Mouse (Mus musculus): ENCODE measurements around the gene Gm21987. TPM values are rescaled to one million over a fixed set of nuclear protein-coding genes. Genes with fewer than 3 reads are reported as not detected.
A peak's percentile ranks its signal among the peaks of the same experiment; 100 is the strongest.

Gm21987 gene
- total RNA-seq, 1 experiment: not detected

GRCm38 (mm10) chr16:38370633-38371374 is 24.0 kb downstream of the Gm21987 start:
- H3K36me3 ChIP-seq (ENCODE audit: control insufficient read depth, insufficient read depth, low read length, poor library complexity, severe bottlenecking): no peaks in the 10 kb centered on the region
- H3K4me3 ChIP-seq (ENCODE audit: insufficient read depth in 1 of 2, low read depth in 1 of 2, low read length in 2 of 2, poor library complexity in 1 of 2, severe bottlenecking in 1 of 2): no peak overlapping the region
- DNase-seq (ENCODE audit: low read depth, low spot score): no peak
- TF ChIP-seq ZC3H11A (IDR thresholded peaks at IDR 0.05; ENCODE audit: borderline replicate concordance, low read depth, low read length) (no peak), HCFC1 (IDR thresholded peaks at IDR 0.05; ENCODE audit: borderline replicate concordance, insufficient read depth, low read length) (no peak), CHD2 (IDR thresholded peaks at IDR 0.05; ENCODE audit: low read depth, low read length) (no peak), ZNF384 (IDR thresholded peaks at IDR 0.05; ENCODE audit: low read depth, low read length) (no peak), MAFK (IDR thresholded peaks at IDR 0.05; ENCODE audit: insufficient read depth, low read depth, low read length) (no peak)
- H3K27ac ChIP-seq (ENCODE audit: insufficient read depth, low read depth, low read length, poor library complexity, severe bottlenecking): no peak overlapping the region
- H3K9ac ChIP-seq (ENCODE audit: insufficient read depth, low read depth, low read length, poor library complexity, severe bottlenecking): no peak overlapping the region
- peaks cover 2 to 8% of the 10 kb centered on the region in 2 experiments; a peak in 1 of 4 replicates for H3K4me1 ChIP-seq (ENCODE audit: control insufficient read depth in 2 of 2, insufficient read depth in 2 of 2, low read length in 2 of 2, poor library complexity in 1 of 2)
- in situ Hi-C loops (cut with MboI; ENCODE audit: low sequenced_read_pairs in 2 of 2, unreplicated experiment in 2 of 2): no loop called here
- H3K9me3 ChIP-seq (ENCODE audit: control insufficient read depth, insufficient read depth, low read depth, low read length): no peaks in the 10 kb centered on the region

GRCm38 (mm10) chr16:38371705-38372296 is 25.0 kb downstream of the Gm21987 start:
- no peak overlapping the region for H3K4me3 ChIP-seq (ENCODE audit: insufficient read depth in 1 of 2, low read depth in 1 of 2, low read length in 2 of 2, poor library complexity in 1 of 2, severe bottlenecking in 1 of 2)
- DNase-seq (ENCODE audit: low read depth, low spot score): no peak
- in situ Hi-C loops (cut with MboI; ENCODE audit: low sequenced_read_pairs in 2 of 2, unreplicated experiment in 2 of 2): no loop called here
- H3K27ac ChIP-seq (ENCODE audit: insufficient read depth, low read depth, low read length, poor library complexity, severe bottlenecking): no peak overlapping the region
- no peaks in the 10 kb centered on the region for H3K36me3 ChIP-seq (ENCODE audit: control insufficient read depth, insufficient read depth, low read length, poor library complexity, severe bottlenecking)
- peaks cover 2 to 8% of the 10 kb centered on the region in 2 experiments; a peak in 2 of 4 replicates for H3K4me1 ChIP-seq (ENCODE audit: control insufficient read depth in 2 of 2, insufficient read depth in 2 of 2, low read length in 2 of 2, poor library complexity in 1 of 2)
- TF ChIP-seq HCFC1 (IDR thresholded peaks at IDR 0.05; ENCODE audit: borderline replicate concordance, insufficient read depth, low read length) (no peak), ZNF384 (IDR thresholded peaks at IDR 0.05; ENCODE audit: low read depth, low read length) (no peak), MAFK (IDR thresholded peaks at IDR 0.05; ENCODE audit: insufficient read depth, low read depth, low read length) (no peak), ZC3H11A (IDR thresholded peaks at IDR 0.05; ENCODE audit: borderline replicate concordance, low read depth, low read length) (no peak), CHD2 (IDR thresholded peaks at IDR 0.05; ENCODE audit: low read depth, low read length) (no peak)
- H3K9ac ChIP-seq (ENCODE audit: insufficient read depth, low read depth, low read length, poor library complexity, severe bottlenecking): no peak overlapping the region
- no peaks in the 10 kb centered on the region for H3K9me3 ChIP-seq (ENCODE audit: control insufficient read depth, insufficient read depth, low read depth, low read length)

- DNase-seq (ENCODE audit: low read depth, low spot score): no peak
- Histone ChIP-seq H3K36me3 (ENCODE audit: control insufficient read depth, insufficient read depth, low read length, poor library complexity, severe bottlenecking) (no peaks in the 10 kb centered on the region), H3K9me3 (ENCODE audit: control insufficient read depth, insufficient read depth, low read depth, low read length) (no peaks in the 10 kb centered on the region), H3K4me3 (ENCODE audit: insufficient read depth in 1 of 2, low read depth in 1 of 2, low read length in 2 of 2, poor library complexity in 1 of 2, severe bottlenecking in 1 of 2) (no peak overlapping the region), H3K9ac (ENCODE audit: insufficient read depth, low read depth, low read length, poor library complexity, severe bottlenecking) (no peak overlapping the region), H3K4me1 (ENCODE audit: control insufficient read depth in 2 of 2, insufficient read depth in 2 of 2, low read length in 2 of 2, poor library complexity in 1 of 2) (peaks cover 2 to 8% of the 10 kb centered on the region in 2 experiments; a peak in 2 of 4 replicates), H3K27ac (ENCODE audit: insufficient read depth, low read depth, low read length, poor library complexity, severe bottlenecking) (no peak overlapping the region)
- in situ Hi-C loops (cut with MboI; ENCODE audit: low sequenced_read_pairs in 2 of 2, unreplicated experiment in 2 of 2): no loop called here
- TF ChIP-seq MAFK (IDR thresholded peaks at IDR 0.05; ENCODE audit: insufficient read depth, low read depth, low read length) (no peak), ZC3H11A (IDR thresholded peaks at IDR 0.05; ENCODE audit: borderline replicate concordance, low read depth, low read length) (no peak), CHD2 (IDR thresholded peaks at IDR 0.05; ENCODE audit: low read depth, low read length) (no peak), ZNF384 (IDR thresholded peaks at IDR 0.05; ENCODE audit: low read depth, low read length) (no peak), HCFC1 (IDR thresholded peaks at IDR 0.05; ENCODE audit: borderline replicate concordance, insufficient read depth, low read length) (no peak)
These were observed 26.0 kb downstream of the Gm21987 start for GRCm38 (mm10) chr16:38372876-38373275.

- no peaks in the 10 kb centered on the region for H3K9me3 ChIP-seq (ENCODE audit: control insufficient read depth, insufficient read depth, low read depth, low read length)
- in situ Hi-C loops (cut with MboI; ENCODE audit: low sequenced_read_pairs in 2 of 2, unreplicated experiment in 2 of 2): no loop called here
- TF ChIP-seq ZC3H11A (IDR thresholded peaks at IDR 0.05; ENCODE audit: borderline replicate concordance, low read depth, low read length) (no peak), CHD2 (IDR thresholded peaks at IDR 0.05; ENCODE audit: low read depth, low read length) (no peak), ZNF384 (IDR thresholded peaks at IDR 0.05; ENCODE audit: low read depth, low read length) (no peak), HCFC1 (IDR thresholded peaks at IDR 0.05; ENCODE audit: borderline replicate concordance, insufficient read depth, low read length) (no peak), MAFK (IDR thresholded peaks at IDR 0.05; ENCODE audit: insufficient read depth, low read depth, low read length) (no peak)
- H3K36me3 ChIP-seq (ENCODE audit: control insufficient read depth, insufficient read depth, low read length, poor library complexity, severe bottlenecking): no peaks in the 10 kb centered on the region
- peak overlapping the region in 1 of 2 experiments; percentile 37; a peak in 2 of 4 replicates for H3K4me3 ChIP-seq (ENCODE audit: insufficient read depth in 1 of 2, low read depth in 1 of 2, low read length in 2 of 2, poor library complexity in 1 of 2, severe bottlenecking in 1 of 2)
- H3K9ac ChIP-seq (ENCODE audit: insufficient read depth, low read depth, low read length, poor library complexity, severe bottlenecking): no peak overlapping the region
- no peak for DNase-seq (ENCODE audit: low read depth, low spot score)
- no peak overlapping the region for H3K27ac ChIP-seq (ENCODE audit: insufficient read depth, low read depth, low read length, poor library complexity, severe bottlenecking)
- peaks cover 2 to 6% of the 10 kb centered on the region in 2 experiments; a peak in 2 of 4 replicates for H3K4me1 ChIP-seq (ENCODE audit: control insufficient read depth in 2 of 2, insufficient read depth in 2 of 2, low read length in 2 of 2, poor library complexity in 1 of 2)
These were observed 26.6 kb downstream of the Gm21987 start for GRCm38 (mm10) chr16:38373439-38373838.

Data from ES-E14 (cell line).